Mouse (Mus musculus) forebrain, postnatal 0 days (tissue): Measurements from ENCODE around the gene Lrp11. TPM values are rescaled to one million over a fixed set of nuclear protein-coding genes. Genes with fewer than 3 reads are reported as not detected.

Experiments
- ATAC-seq: fragments of 200-750 bp; cut with Nextera tagmentation; 2 replicates; pipeline ENCODE4 v1.8.0; 2017; ENCODE audit warnings: mild to moderate bottlenecking, moderate library complexity
- DNase-seq: peaks from one replicate; pipeline ENCODE4 v3.0.0-alpha.2; 2015
- H3K27ac ChIP-seq: fragments of 300-500 bp; sonication (generic); 2 replicates; pipeline ENCODE4 v1.5.1; 2014; ENCODE audit warnings: low read depth, mild to moderate bottlenecking, antibody characterized with exemption, low read length, moderate library complexity, mixed read lengths
- H3K27me3 ChIP-seq: fragments of 300-500 bp; sonication (generic); 2 replicates; pipeline ENCODE4 v1.6.1; 2014; ENCODE audit warnings: mild to moderate bottlenecking, low read length, mixed read lengths; ENCODE audit not compliant: insufficient read depth
- H3K36me3 ChIP-seq: fragments of 300-500 bp; sonication (generic); 2 replicates; pipeline ENCODE4 v1.6.1; 2014; ENCODE audit warnings: mild to moderate bottlenecking, moderate library complexity; ENCODE audit not compliant: insufficient read depth
- H3K4me1 ChIP-seq: fragments of 300-500 bp; sonication (generic); 2 replicates; pipeline ENCODE4 v1.6.1; 2014; ENCODE audit warnings: antibody characterized with exemption; ENCODE audit not compliant: insufficient read depth
- H3K4me2 ChIP-seq: fragments of 300-500 bp; sonication (generic); 2 replicates; pipeline ENCODE4 v1.6.1; 2014; ENCODE audit warnings: low read depth, mild to moderate bottlenecking, moderate library complexity
- H3K4me3 ChIP-seq: fragments of 300-500 bp; sonication (generic); 2 replicates; pipeline ENCODE4 v1.5.1; 2014; ENCODE audit warnings: low read depth, low read length, mixed read lengths
- H3K9ac ChIP-seq: fragments of 300-500 bp; sonication (generic); 2 replicates; pipeline ENCODE4 v1.6.1; 2014; ENCODE audit warnings: mild to moderate bottlenecking
- H3K9me3 ChIP-seq: fragments of 300-500 bp; sonication (generic); 2 replicates; pipeline ENCODE4 v1.6.1; 2016; ENCODE audit warnings: low read length
- CTCF ChIP-seq: sonication (generic); IDR thresholded peaks from 2 replicates; pipeline ENCODE4 v1.5.1; 2016; ENCODE audit warnings: antibody characterized with exemption, control low read depth, low read depth
- WGBS: fragments of 180-500 bp; shearing (Covaris S2); extraction: QIAGEN DNeasy Blood & Tissue Kit; methylation state at CpG from one replicate; pipeline ENCODE4 v1.1.7; 2014; 5-methylcytosine and 5-hydroxymethylcytosine counted together
- polyA plus RNA-seq: library from polyadenylated mRNA; unstranded; fragments of >200 nt; fragmentation: Nextera tagmentation; extraction: Ambion mirVana; gene quantifications from 2 replicates; pipeline ENCODE4 v1.2.1, GENCODE M21; 2015
- total RNA-seq: library from RNA; depleted of rRNA; stranded (reverse); fragments of >200 nt; gene quantifications from 2 replicates; pipeline ENCODE4 v1.2.3, GENCODE M21; 2014

The Lrp11 gene
- total and polyA plus RNA-seq, 2 experiments from 2014 or later, result 57.8 to 115 TPM

DNA sequence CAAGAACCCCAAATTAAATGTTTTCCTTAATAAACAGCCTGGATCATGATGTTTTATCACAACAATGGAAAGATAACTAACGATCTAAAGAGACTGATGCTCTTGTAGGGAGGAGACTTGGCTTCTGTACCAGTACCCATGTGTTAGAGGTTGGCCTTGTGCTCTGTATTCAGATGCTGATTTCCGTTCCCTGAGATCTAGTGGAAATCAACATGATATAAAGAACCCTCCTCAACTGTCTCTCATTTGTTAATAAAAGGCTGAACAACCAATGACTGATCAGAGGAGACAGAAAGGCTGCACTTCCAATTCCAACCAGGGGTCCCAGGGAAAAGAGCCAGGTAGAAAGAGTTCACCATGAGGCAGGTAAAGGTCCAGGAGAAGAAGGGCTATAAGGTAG is 56.3 kb downstream of the Lrp11 start:
- H3K9ac ChIP-seq, result no peak overlapping the region
- ATAC-seq, result no peak
- no peaks in the 10 kb centered on the region for H3K9me3 ChIP-seq
- DNase-seq, result no peak
- no peak overlapping the region for H3K4me3 ChIP-seq
- no peaks in the 10 kb centered on the region for H3K4me1 ChIP-seq
- no peak overlapping the region for H3K4me2 ChIP-seq
- H3K27me3 ChIP-seq, result no peaks in the 10 kb centered on the region
- peaks cover 49% of the 10 kb centered on the region for H3K36me3 ChIP-seq
- no peak overlapping the region for H3K27ac ChIP-seq
- no peak for TF ChIP-seq CTCF
- 75% methylated on average over 2 of the region's 2 CpGs for WGBS

DNA sequence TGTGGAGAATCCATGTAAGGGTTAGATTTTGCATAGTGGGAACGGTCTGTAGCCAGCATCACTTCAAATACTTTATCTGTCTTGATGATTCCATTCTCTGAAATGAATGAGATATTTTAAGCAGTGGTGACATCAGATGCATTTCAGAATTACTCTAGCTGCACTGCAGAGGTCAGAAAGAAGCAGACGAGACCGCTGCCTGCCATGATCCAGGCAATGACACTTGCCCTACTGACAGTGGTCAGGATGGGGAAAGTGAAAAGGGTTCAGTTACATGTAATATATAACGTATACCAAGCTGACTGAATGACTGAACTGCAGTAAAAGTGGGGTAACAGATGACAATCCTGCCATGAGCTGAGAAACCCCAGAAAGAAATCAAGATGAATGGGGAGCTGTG is 59.5 kb downstream of the Lrp11 start:
- H3K27me3 ChIP-seq, result no peaks in the 10 kb centered on the region
- H3K36me3 ChIP-seq, result peaks cover 29% of the 10 kb centered on the region
- DNase-seq (no peak), ATAC-seq (no peak)
- no peak overlapping the region for H3K27ac ChIP-seq
- H3K9ac ChIP-seq, result no peak overlapping the region
- no peaks in the 10 kb centered on the region for H3K4me1 ChIP-seq
- H3K4me2 ChIP-seq, result no peak overlapping the region
- 86% methylated on average over 4 of the region's 4 CpGs for WGBS
- no peak overlapping the region for H3K4me3 ChIP-seq
- no peaks in the 10 kb centered on the region for H3K9me3 ChIP-seq
- TF ChIP-seq CTCF, result no peak

DNA sequence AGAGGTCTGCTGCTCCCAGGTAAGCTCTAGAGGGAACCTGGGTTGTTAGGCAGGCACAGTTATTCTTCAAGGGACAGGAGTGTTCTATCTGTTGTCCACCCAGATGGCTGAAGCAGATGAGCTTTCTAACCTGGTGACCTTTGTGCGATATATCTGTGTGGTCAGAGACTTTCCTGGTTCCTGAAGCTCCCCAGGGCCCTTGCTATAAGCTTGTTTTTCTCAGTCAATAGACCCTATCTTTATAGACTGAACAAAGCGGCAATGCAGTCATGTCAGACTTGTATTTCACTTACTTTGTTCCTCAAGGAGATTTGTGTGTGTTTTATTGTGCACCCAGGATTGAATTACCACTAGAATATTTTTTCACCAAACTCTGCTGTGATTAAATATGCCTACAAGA is 61.5 kb downstream of the Lrp11 start:
- H3K4me1 ChIP-seq, result no peaks in the 10 kb centered on the region
- H3K27me3 ChIP-seq, result no peaks in the 10 kb centered on the region
- H3K4me3 ChIP-seq, result no peak overlapping the region
- H3K27ac ChIP-seq, result no peak overlapping the region
- H3K36me3 ChIP-seq, result peaks cover 21% of the 10 kb centered on the region
- no peak overlapping the region for H3K9ac ChIP-seq
- no peak overlapping the region for H3K4me2 ChIP-seq
- H3K9me3 ChIP-seq, result no peaks in the 10 kb centered on the region
- no peak for TF ChIP-seq CTCF
- DNase-seq (no peak), ATAC-seq (no peak)
- WGBS, result 94% methylated on average over 2 of the region's 2 CpGs

DNA sequence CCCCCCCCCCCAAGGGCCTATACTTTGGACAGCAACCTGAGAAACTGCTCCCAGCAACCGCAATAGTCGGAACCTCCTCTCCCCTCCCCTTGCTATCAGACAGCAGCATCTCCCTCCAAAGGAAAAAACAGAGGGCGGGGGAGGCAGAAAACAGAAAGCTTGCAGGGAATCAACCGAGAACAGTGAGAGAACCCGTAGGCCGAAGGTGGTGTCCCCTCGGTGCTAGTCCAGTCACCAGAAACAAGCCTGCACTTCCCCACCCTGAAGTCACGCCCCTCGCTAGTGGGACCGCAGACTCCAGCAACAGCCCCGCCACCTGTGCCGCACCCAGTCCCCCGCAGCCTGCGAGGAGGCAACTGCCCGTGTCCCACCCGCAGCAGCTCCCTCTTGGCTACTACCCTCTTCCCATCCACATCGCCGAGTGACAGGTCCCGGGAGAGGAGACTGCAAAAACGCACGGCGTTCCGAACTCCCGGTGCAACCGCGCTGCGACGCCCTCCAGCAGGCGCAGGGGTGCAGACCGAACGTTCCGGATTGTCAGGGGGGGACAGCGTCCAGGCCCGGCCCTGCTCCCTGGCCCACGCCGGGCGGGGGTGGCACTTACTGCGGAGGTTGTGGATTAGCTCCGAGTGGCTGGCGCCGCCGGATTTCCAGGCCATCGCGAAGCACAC is 73.0 kb downstream of the Lrp11 start:
- H3K4me3 ChIP-seq, result peak overlapping the region; percentile 76
- H3K9ac ChIP-seq, result peak overlapping the region; percentile 97
- TF ChIP-seq CTCF, result peak; percentile 18; the same call in 1 of the 2 replicates
- DNase-seq (no peak), ATAC-seq (peak; percentile 75)
- peak overlapping the region; percentile 92 for H3K27ac ChIP-seq
- no peaks in the 10 kb centered on the region for H3K36me3 ChIP-seq
- H3K9me3 ChIP-seq, result no peaks in the 10 kb centered on the region
- H3K4me1 ChIP-seq, result peaks cover 7% of the 10 kb centered on the region; the same call in 1 of the 2 replicates
- 1% methylated on average over 44 of the region's 44 CpGs for WGBS
- no peaks in the 10 kb centered on the region for H3K27me3 ChIP-seq
- H3K4me2 ChIP-seq, result peak overlapping the region; percentile 77

DNA sequence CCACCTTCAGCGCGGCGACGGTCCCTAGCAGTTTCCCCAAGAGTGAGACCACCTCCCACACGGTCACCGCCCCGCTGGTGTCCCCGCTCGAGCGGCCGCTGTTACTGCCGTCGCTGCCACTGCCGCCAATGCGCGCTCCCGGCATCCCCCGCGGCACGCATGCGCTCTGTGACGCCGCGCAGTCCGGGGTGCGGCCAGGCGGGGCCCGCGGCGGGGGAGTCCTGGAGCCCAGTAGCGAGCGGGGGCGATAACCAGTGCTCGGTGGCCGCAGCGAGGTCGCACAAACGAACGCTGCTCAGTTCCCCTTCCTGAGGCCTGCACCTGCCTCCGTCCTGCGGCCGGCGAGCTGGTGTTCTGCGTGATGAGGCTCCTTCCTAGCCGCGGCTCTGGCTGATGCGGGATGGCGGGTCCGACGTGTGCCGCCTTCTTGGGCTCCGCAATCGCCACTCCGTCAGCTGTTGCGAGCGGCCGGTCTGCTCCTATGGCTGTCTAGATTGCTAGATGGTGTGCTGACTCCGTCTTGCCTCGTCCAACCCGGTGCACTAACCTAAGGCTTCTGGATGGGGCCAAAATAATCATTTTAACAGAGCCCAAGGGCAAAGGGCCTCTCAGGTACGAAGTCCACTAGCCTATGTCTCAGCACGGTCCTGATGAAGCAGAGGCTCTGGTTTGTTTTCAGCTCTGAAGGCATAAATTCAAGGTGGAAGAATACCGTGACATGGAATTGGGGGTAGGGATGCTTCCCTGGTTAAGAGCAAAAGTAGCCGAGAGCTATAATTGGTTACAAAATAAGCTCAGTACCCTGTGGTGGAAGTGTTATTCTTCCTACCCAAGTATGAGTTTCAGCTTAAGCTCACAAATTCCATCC is 73.8 kb downstream of the Lrp11 start:
- peaks cover 7% of the 10 kb centered on the region; the same call in 1 of the 2 replicates for H3K4me1 ChIP-seq
- H3K4me3 ChIP-seq, result peak overlapping the region; percentile 76
- peak overlapping the region; percentile 92 for H3K27ac ChIP-seq
- DNase-seq (peak; percentile 95), ATAC-seq (peak; percentile 93)
- peak overlapping the region; percentile 97 for H3K9ac ChIP-seq
- H3K27me3 ChIP-seq, result no peaks in the 10 kb centered on the region
- H3K9me3 ChIP-seq, result no peaks in the 10 kb centered on the region
- H3K36me3 ChIP-seq, result no peaks in the 10 kb centered on the region
- no peak for TF ChIP-seq CTCF
- under 1% methylated on average over 64 of the region's 64 CpGs for WGBS
- H3K4me2 ChIP-seq, result peak overlapping the region; percentile 77

DNA sequence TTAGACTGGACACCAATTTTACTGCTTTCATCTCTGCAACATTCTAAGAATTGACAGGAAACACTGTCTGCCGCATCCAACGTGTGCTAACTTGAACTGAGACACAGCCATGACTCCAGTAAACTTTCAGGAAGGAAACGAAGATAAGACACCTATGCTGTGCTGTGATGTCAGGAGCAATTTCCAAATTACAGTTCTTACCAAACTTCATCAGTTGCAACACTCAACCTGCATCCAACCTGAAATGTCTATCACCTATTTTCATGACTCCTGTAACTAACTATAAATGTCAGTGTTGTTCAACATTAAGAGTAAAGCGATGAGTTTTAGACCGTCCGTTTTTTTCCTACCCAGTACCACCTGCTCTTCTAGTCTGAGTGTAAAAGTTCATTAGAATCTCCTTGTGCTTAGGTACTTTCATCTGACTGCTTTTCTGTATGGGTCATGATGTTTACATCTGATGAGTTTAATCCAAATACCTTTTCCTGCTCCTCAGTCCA is 74.5 kb downstream of the Lrp11 start:
- H3K27me3 ChIP-seq, result no peaks in the 10 kb centered on the region
- peak overlapping the region; percentile 77 for H3K4me2 ChIP-seq
- peak overlapping the region; percentile 97; the same call in 1 of the 2 replicates for H3K9ac ChIP-seq
- H3K9me3 ChIP-seq, result no peaks in the 10 kb centered on the region
- H3K4me1 ChIP-seq, result peaks cover 7% of the 10 kb centered on the region; the same call in 1 of the 2 replicates
- no peak for TF ChIP-seq CTCF
- 68% methylated on average over 6 of the region's 6 CpGs for WGBS
- peak overlapping the region; percentile 76 for H3K4me3 ChIP-seq
- no peak for DNase-seq
- H3K36me3 ChIP-seq, result no peaks in the 10 kb centered on the region
- no peak for ATAC-seq
- H3K27ac ChIP-seq, result peak overlapping the region; percentile 92; the same call in 1 of the 2 replicates

DNA sequence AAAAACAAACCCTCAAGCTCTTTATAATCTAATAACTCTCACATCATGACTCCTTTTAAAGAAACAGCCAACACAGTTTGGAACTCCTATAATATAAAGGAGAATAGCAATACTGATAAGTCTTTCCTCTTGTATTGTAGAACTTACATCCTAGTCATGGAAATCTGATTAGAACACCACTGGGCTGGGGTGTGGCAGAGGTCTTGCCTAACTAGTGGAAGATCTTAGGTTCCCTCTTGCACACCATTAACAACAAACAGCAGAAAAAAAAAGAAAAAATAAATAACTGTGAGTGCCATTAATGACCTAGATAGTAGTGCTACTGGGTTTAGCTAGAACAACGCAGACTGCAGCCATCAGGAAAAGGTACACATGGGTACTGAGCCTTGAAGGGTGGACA is 75.3 kb downstream of the Lrp11 start:
- WGBS, result 94% methylated on average over 1 of the region's 1 CpGs
- Histone ChIP-seq H3K4me1 (peaks cover 7% of the 10 kb centered on the region; the same call in 1 of the 2 replicates), H3K27me3 (no peaks in the 10 kb centered on the region), H3K9ac (no peak overlapping the region), H3K4me3 (no peak overlapping the region), H3K4me2 (no peak overlapping the region), H3K27ac (no peak overlapping the region), H3K9me3 (no peaks in the 10 kb centered on the region), H3K36me3 (peaks cover 5% of the 10 kb centered on the region; the same call in 1 of the 2 replicates)
- TF ChIP-seq CTCF, result no peak
- no peak for ATAC-seq
- DNase-seq, result no peak
